Mouse (Mus musculus) hematopoietic stem cell, adult 5-6 weeks (primary cell): ENCODE results near the gene Ppat. TPM values are rescaled to one million over a fixed set of nuclear protein-coding genes. Genes with fewer than 3 reads are reported as not detected.
"Not testable (repeated sequence)": the region's sequence is repeated elsewhere in the genome, so short reads cannot be mapped to it uniquely, and the experiment has no call there.

Experiments used
- ATAC-seq, 2 experiments: fragments of 125-278 bp in 1 of 2; replicated peaks in 1 of 2; 2 replicates each; pipeline ENCODE4 v1.8.0; 2016 to 2017; ENCODE audit warnings: inconsistent platforms in 2 of 2, mild to moderate bottlenecking in 2 of 2, moderate number of reproducible peaks in 2 of 2, low read depth in 1 of 2, moderate TSS enrichment in 1 of 2; ENCODE audit not compliant: low FRiP score in 2 of 2, poor library complexity in 2 of 2, severe bottlenecking in 2 of 2, insufficient read depth in 1 of 2, low TSS enrichment in 1 of 2
- total RNA-seq: library from RNA; stranded (forward); fragments of 172-1452, 232-1000 nt; gene quantifications from 2 replicates; pipeline ENCODE4 v1.2.3, GENCODE M21; 2017

The Ppat gene
- total RNA-seq, 1 experiment from 2014 or later: 95.1 TPM

GRCm38 (mm10) chr5:76953794-76954193 lies 2.4 kb upstream of the Ppat start:
- no peak for ATAC-seq

GRCm38 (mm10) chr5:76952112-76953040 lies 998 bp upstream of the Ppat start:
- no peak for ATAC-seq

GRCm38 (mm10) chr5:76950343-76951105 lies 854 bp downstream of the Ppat start:
- ATAC-seq: no peak

GRCm38 (mm10) chr5:76947758-76948157 lies 3.6 kb downstream of the Ppat start:
- no peak for ATAC-seq

DNA sequence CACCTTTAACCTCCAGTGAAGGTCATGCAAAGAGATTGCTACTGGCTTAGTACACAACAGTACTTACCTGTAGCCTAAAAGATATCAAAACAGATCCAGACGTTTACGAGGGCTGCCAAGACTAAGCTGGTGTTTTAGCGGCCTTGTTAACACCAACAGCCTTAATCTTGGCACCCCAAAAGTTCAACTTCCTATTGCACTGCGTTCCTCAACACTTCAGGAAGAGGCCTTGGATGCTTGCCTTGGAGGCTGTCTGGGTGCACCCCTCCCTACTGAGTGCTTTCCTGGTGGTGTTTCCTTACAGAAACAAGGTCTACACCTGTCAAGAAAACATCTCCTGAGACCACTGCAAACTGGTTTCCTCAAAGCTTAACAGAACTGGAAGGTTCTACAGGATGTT lies 4.2 kb downstream of the Ppat start:
- ATAC-seq: no peak

DNA sequence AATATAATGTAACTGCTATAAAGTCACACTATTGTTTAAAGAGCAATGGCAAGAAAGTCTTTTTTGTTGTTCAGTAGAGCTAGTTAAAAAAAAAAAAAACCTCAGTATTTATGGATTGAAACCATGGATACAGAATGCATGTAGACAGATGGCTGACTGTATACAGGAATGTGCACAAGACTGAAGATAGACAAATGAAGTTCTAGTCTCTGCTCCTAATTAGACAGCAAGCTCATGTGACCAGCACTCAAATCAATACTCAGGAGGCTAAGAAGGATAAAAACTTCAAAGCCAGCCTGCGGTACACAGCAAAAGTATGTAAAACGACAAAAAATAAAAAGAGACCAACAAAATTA lies 5.7 kb downstream of the Ppat start:
- ATAC-seq: no peak

DNA sequence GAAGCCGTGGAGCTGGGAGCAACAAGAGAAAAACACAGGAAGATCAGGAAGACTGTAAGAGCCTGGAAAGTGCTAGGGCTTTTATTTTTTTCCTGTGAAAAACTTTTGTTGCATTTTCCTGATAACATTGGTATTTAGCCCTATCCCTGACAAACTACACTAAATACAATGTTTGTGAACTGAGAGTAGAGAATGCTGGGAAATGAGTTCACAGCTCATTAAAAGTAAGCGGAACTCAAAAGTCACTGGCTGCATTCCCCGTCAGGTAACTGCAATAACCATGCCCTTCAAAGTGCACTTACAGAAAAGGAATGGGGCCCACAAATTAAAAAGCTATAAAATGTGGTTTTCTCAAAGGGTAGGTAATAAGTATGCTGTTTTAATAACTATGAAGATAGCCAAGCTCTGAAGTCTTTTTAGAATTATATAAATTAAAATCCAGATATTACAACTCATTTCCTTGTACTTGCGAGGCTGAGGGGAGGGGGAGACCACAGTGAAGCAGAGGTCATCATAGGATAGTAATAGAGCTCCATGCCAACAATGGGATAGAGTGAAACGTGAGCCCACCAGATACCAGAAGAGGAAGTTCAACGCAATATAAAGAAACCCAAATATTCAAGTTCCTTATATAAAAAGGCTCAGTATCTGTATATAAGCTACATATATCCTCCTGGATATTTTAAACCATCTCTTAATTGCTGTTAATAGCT lies 6.3 kb downstream of the Ppat start:
- ATAC-seq: no peak

DNA sequence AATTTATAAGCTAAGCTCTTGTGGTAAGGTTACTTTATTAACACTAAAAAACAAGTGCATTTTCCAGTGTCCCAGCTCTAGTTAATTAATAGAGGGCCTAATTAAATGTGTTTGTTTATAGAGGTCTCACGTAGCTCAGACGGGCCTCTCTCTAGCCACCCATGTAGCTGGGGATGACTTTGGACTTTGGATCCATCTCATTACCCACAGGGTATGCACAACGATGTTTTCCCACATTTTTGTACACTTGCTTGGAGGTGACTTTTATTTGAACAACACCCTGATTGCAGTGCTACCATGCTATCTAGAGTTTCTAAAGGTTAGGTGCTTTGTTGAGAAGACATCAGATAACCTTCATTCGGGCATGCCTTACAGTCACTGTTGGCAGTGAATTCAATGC lies 8.9 kb downstream of the Ppat start:
- no peak for ATAC-seq

- no peak for ATAC-seq
Observed at GRCm38 (mm10) chr5:76941975-76942374, 9.4 kb downstream of the Ppat start.

- no peak for ATAC-seq
Observed at GRCm38 (mm10) chr5:76939717-76940116, 11.7 kb downstream of the Ppat start.

DNA sequence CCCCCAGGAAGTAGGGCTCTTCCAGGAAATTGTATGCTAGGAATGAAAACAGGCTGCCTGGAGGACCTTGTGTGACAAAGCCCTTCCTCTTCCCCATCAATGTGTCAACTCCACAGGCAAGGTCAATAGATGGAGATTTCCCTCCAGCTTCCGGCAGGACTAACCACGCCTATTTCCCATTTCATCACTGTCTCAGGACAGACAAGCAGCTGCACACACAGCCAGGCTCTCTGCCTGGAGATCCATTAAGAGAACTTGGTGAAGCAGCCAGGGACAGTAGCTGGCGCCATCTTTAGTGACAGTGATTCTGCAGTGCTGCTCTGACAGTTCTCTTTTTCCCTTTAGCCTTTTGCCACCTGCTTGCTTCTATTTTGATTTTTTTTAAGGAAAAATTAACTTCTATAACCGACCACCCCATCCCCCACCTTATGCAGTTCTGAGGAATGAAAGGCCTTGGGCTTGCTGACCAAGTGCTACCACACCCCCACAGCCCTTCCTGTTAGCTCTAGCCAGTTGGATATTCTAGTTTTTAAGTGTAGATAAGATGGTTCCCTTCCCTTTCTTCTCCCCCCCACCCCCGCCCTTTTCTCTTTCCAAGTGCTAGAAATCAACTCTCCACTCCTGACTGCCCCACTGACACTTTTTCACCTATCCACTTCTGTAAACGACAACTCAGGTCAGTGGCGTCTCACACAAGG lies 22.0 kb downstream of the Ppat start:
- ATAC-seq: peak in 1 of 2 experiments; percentile 48; a peak in 1 of 4 replicates

DNA sequence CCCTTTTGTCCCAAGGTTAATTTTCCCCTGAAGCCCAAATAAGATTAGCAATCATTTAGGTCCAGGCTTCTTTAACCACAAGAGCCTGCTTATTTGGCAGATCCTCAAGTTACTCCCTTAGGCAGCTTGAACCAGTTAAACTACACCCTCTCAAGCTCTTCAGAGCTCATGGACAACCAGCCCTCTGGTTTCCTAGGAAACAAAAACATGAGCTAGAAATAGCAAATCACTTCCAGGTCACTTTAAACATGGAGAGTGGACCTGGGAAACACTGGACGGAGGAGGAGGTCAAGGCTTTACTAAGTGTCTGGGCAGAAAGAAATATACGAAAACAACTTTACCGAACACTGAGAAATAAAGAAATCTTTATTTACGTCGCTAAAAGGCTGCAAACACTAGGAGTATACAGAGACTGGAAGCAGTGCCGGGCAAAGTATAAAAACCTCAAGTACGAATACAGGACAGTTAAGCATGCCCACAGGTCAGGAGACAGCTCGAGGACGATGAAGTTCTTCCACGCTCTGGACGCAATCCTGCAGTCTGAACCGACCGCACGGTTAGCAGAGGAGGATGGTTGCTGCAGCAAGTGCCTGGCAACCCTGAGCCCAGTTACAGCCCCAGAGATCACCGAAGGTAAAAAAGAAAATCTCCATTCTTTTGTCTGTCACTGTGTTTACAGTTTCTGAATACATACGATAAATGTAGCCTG lies 23.1 kb downstream of the Ppat start:
- ATAC-seq: no peak

GRCm38 (mm10) chr5:76924296-76924695 lies 27.1 kb downstream of the Ppat start:
- no peak for ATAC-seq

GRCm38 (mm10) chr5:76923428-76923827 lies 27.9 kb downstream of the Ppat start:
- ATAC-seq: no peak; a peak in 1 of 4 replicates

DNA sequence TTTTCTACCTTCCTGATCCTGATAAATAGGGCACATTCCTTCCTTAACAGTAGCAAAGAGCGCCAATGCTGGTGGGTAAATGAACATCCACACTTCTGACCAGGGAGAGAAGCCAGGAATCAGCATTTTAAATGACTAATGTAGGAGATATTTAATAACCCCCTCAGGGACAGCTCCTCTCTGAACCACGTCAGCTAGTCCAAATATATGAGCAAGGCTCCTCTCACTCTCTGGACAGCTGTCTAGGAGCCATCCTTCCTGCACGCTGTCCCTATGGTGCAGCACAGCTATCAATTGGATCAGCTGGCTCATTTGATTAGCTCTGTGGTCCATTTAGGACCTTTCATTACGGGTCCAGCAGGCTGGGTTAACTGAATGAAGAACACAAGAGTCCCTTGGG lies 28.5 kb downstream of the Ppat start:
- ATAC-seq: no peak

- not testable (repeated sequence) for ATAC-seq
Observed at GRCm38 (mm10) chr5:76912522-76912921, 38.9 kb downstream of the Ppat start.

DNA sequence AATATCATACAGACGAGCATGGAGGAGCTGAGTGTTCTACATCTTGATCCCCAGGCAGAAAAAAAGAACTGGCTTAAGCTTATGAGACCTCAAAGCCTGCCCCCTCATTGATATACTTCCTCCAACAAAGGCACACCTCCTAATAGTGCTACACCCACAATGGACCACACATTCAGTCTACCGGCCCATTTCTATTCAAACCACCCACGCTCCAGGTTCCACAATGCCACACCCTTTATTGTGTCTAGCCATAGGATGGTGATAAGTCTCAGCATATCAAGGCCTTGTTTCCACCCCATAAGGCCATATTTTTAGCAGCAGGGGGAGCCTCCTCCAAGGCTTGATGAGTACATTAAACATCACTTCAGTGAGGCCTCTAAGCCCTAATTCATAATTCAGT lies 40.6 kb downstream of the Ppat start:
- no peak for ATAC-seq
